Mouse (Mus musculus): ENCODE results near the gene Mterf2. TPM values are rescaled to one million over a fixed set of nuclear protein-coding genes. Genes with fewer than 3 reads are reported as not detected.

The Mterf2 gene
- polyA plus RNA-seq, 1 experiment, result 11.7 TPM

DNA sequence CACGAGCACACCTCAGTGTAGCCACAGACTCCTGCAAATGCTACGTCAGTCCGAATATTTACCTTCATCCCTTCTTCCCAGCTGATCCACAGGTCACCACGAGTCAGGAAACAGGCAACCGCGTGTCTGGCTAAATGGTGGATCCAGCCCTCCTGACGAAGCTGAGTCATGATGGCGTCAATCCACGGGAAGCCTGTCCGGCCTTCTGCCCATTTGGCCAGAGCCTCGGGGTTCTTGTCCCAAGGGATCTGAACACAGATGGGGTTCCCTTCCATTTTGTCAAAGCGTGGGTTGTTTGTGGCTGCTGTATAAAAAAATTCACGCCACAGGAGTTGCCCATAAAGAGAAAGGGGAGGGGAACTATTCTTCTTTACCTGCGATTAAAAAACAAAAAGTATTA, 18.5 kb upstream of the Mterf2 start:
- Histone ChIP-seq H3K27ac (ENCODE audit: insufficient read depth, low read length) (no peak overlapping the region), H3K4me1 (ENCODE audit: control insufficient read depth, insufficient read depth, low read length) (no peaks in the 10 kb centered on the region), H3K4me3 (ENCODE audit: insufficient read depth, low read length) (no peak overlapping the region)
- no peak for TF ChIP-seq CTCF (IDR thresholded peaks at IDR 0.05; ENCODE audit: borderline replicate concordance, insufficient read depth, low read length)

- no peak overlapping the region for H3K4me3 ChIP-seq (ENCODE audit: insufficient read depth, low read length)
- H3K27ac ChIP-seq (ENCODE audit: insufficient read depth, low read length), result no peak overlapping the region
- TF ChIP-seq POLR2A (IDR thresholded peaks at IDR 0.05; ENCODE audit: low read depth, low read length), result no peak
- no peak for TF ChIP-seq CTCF (IDR thresholded peaks at IDR 0.05; ENCODE audit: borderline replicate concordance, insufficient read depth, low read length)
- H3K4me1 ChIP-seq (ENCODE audit: control insufficient read depth, insufficient read depth, low read length), result no peaks in the 10 kb centered on the region
Observed at GRCm38 (mm10) chr10:85141465-85141864, 13.6 kb upstream of the Mterf2 start.

DNA sequence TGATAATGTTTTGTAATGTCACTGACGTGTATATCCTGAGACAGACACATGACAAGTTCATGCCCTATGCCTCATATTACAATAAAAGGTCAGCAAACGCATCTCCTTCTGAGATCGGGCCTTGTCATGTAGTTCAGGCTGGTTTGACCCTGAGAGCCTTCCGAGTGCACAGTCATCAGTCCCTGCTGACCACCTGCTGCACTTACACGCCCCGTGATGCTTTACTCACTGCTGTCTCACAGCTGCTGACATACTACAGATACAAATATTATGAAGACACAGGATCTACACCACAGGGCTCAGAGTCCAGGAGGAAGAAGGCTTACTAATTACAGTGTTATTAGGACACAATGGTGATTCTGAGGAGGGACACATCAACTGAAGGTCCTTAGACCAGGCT, 8.7 kb upstream of the Mterf2 start:
- Histone ChIP-seq H3K4me3 (ENCODE audit: insufficient read depth, low read length) (no peak overlapping the region), H3K4me1 (ENCODE audit: control insufficient read depth, insufficient read depth, low read length) (no peaks in the 10 kb centered on the region), H3K27ac (ENCODE audit: insufficient read depth, low read length) (no peak overlapping the region)
- TF ChIP-seq CTCF (IDR thresholded peaks at IDR 0.05; ENCODE audit: borderline replicate concordance, insufficient read depth, low read length), result no peak
- TF ChIP-seq POLR2A (IDR thresholded peaks at IDR 0.05; ENCODE audit: low read depth, low read length), result no peak

GRCm38 (mm10) chr10:85128453-85128852, 626 bp upstream of the Mterf2 start:
- TF ChIP-seq POLR2A (IDR thresholded peaks at IDR 0.05; ENCODE audit: low read depth, low read length), result no peak
- TF ChIP-seq CTCF (IDR thresholded peaks at IDR 0.05; ENCODE audit: borderline replicate concordance, insufficient read depth, low read length), result no peak
- H3K4me3 ChIP-seq (ENCODE audit: insufficient read depth, low read length), result no peak overlapping the region
- H3K4me1 ChIP-seq (ENCODE audit: control insufficient read depth, insufficient read depth, low read length), result peaks cover 5% of the 10 kb centered on the region; the same call in 1 of the 2 replicates
- H3K27ac ChIP-seq (ENCODE audit: insufficient read depth, low read length), result no peak overlapping the region

DNA sequence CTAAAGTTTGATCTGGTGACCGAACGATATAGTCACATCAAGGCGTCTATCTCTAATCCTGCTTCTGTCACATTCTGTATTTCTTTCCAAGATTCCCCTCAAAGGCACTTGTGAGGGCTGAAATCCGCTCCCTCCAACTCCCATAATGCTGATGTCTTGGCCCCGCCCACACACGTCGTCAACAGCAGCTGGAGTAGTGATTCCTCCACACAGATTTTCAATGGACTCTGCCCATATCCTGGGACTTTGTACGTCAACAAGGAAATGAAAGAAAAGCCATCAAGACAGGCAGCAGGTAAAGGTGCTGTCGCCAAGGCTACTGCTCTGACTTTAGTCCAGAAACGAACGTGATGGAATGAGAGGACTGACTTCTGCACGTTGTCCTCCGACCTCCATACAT, 2.6 kb downstream of the Mterf2 start:
- Histone ChIP-seq H3K27ac (ENCODE audit: insufficient read depth, low read length) (no peak overlapping the region), H3K4me3 (ENCODE audit: insufficient read depth, low read length) (no peak overlapping the region), H3K4me1 (ENCODE audit: control insufficient read depth, insufficient read depth, low read length) (peaks cover 5% of the 10 kb centered on the region; the same call in 1 of the 2 replicates)
- TF ChIP-seq POLR2A (IDR thresholded peaks at IDR 0.05; ENCODE audit: low read depth, low read length), result no peak
- no peak for TF ChIP-seq CTCF (IDR thresholded peaks at IDR 0.05; ENCODE audit: borderline replicate concordance, insufficient read depth, low read length)

- Histone ChIP-seq H3K4me3 (ENCODE audit: insufficient read depth, low read length) (no peak overlapping the region), H3K4me1 (ENCODE audit: control insufficient read depth, insufficient read depth, low read length) (peaks cover 5% of the 10 kb centered on the region; the same call in 1 of the 2 replicates), H3K27ac (ENCODE audit: insufficient read depth, low read length) (no peak overlapping the region)
- TF ChIP-seq CTCF (IDR thresholded peaks at IDR 0.05; ENCODE audit: borderline replicate concordance, insufficient read depth, low read length) (no peak), POLR2A (IDR thresholded peaks at IDR 0.05; ENCODE audit: low read depth, low read length) (no peak)
Observed at GRCm38 (mm10) chr10:85114409-85114808, 13.4 kb downstream of the Mterf2 start.

- Histone ChIP-seq H3K4me1 (ENCODE audit: control insufficient read depth, insufficient read depth, low read length) (no peaks in the 10 kb centered on the region), H3K4me3 (ENCODE audit: insufficient read depth, low read length) (peak overlapping the region; percentile 93), H3K27ac (ENCODE audit: insufficient read depth, low read length) (peak overlapping the region; percentile 86)
- no peak for TF ChIP-seq CTCF (IDR thresholded peaks at IDR 0.05; ENCODE audit: borderline replicate concordance, insufficient read depth, low read length)
- TF ChIP-seq POLR2A (IDR thresholded peaks at IDR 0.05; ENCODE audit: low read depth, low read length), result peak; percentile 63
Observed at GRCm38 (mm10) chr10:85103085-85103885, 24.5 kb downstream of the Mterf2 start.

DNA sequence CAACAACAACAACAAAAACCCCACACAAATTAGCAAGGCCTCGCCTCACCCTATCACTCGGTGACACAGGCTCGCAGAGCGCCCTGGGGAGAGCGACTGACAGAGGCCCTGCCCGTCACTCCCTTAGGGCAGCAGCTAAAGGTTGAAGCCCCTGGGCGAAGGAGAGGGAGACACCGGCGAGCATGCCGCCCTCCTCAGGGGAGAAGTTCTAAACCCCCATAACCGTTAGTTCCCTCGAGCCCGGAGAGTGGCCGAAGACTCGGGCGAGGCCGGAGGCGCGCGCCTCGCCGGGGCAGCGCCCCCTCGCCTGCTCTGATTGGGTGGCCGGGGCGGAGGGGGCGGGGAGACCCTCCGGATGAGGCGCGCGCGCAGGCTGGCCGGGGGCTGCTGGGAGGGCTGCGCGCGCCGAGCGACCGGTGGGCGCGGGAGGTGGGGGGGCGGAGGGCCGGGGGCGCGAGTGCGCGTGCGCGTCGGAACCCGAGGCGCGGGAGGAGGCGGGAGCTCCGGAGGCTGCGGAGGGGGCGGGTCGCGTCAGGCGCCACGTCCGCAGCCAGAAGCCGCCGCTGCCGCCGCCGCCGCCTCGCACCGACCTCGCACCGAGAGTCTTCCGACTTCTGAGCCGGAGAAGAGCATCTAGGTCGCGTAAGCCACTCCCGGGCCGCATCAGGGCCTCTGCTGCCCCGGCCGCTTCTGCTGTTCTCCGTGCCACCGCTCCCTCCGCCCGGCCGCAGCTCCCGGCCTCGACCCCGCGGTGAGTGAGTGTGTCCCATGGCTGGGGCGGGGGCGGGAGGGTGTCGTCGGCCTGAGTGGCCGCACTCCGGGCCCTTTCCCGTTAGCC, 25.4 kb downstream of the Mterf2 start, which contains the start of the genes Fhl4 and Tmem263:
Fhl4 (minus strand) TSS at position 249 of the 838 bp plus-strand sequence.
Tmem263 (plus strand) TSS at position 381 of the 838 bp plus-strand sequence.
- Histone ChIP-seq H3K4me1 (ENCODE audit: control insufficient read depth, insufficient read depth, low read length) (no peaks in the 10 kb centered on the region), H3K4me3 (ENCODE audit: insufficient read depth, low read length) (peak within 1 kb of the TSS; percentile 93), H3K27ac (ENCODE audit: insufficient read depth, low read length) (peak within 1 kb of the TSS; percentile 86)
- TF ChIP-seq CTCF (IDR thresholded peaks at IDR 0.05; ENCODE audit: borderline replicate concordance, insufficient read depth, low read length), result no peak
- TF ChIP-seq POLR2A (IDR thresholded peaks at IDR 0.05; ENCODE audit: low read depth, low read length), result peak; percentile 83

GRCm38 (mm10) chr10:85101841-85102240, 26.0 kb downstream of the Mterf2 start:
- H3K4me3 ChIP-seq (ENCODE audit: insufficient read depth, low read length), result peak overlapping the region; percentile 77
- H3K27ac ChIP-seq (ENCODE audit: insufficient read depth, low read length), result peak overlapping the region; percentile 54
- TF ChIP-seq POLR2A (IDR thresholded peaks at IDR 0.05; ENCODE audit: low read depth, low read length), result no peak
- TF ChIP-seq CTCF (IDR thresholded peaks at IDR 0.05; ENCODE audit: borderline replicate concordance, insufficient read depth, low read length), result no peak
- no peaks in the 10 kb centered on the region for H3K4me1 ChIP-seq (ENCODE audit: control insufficient read depth, insufficient read depth, low read length)

Data from embryonic fibroblast, embryonic 13.5 days (primary cell).